Mouse (Mus musculus) forebrain, embryonic 12.5 days (tissue): Measurements from ENCODE around the gene Jag2. TPM values are rescaled to one million over a fixed set of nuclear protein-coding genes. Genes with fewer than 3 reads are reported as not detected.

Source experiments
- ATAC-seq: fragments of 200-750 bp; cut with Nextera tagmentation; 2 replicates; pipeline ENCODE4 v1.8.0; 2017; ENCODE audit warnings: moderate TSS enrichment; ENCODE audit not compliant: low FRiP score
- H3K27ac ChIP-seq: fragments of 300-500 bp; sonication (generic); 2 replicates; pipeline ENCODE4 v1.5.1; 2016; ENCODE audit warnings: mild to moderate bottlenecking
- H3K27me3 ChIP-seq: fragments of 300-500 bp; sonication (generic); 2 replicates; pipeline ENCODE4 v1.6.1; 2016; ENCODE audit warnings: mild to moderate bottlenecking
- H3K36me3 ChIP-seq: fragments of 300-500 bp; sonication (generic); replicated peaks from 2 replicates; pipeline ENCODE4 v1.6.1; 2016; ENCODE audit warnings: mild to moderate bottlenecking
- H3K4me1 ChIP-seq: fragments of 300-500 bp; sonication (generic); 2 replicates; pipeline ENCODE4 v1.6.1; 2016
- H3K4me2 ChIP-seq: fragments of 300-500 bp; sonication (generic); 2 replicates; pipeline ENCODE4 v1.6.1; 2016; ENCODE audit warnings: mild to moderate bottlenecking, moderate library complexity
- H3K4me3 ChIP-seq: fragments of 300-500 bp; sonication (generic); replicated peaks from 2 replicates; pipeline ENCODE4 v1.5.1; 2016; ENCODE audit warnings: mild to moderate bottlenecking
- H3K9ac ChIP-seq: fragments of 300-500 bp; sonication (generic); 2 replicates; pipeline ENCODE4 v1.6.1; 2016; ENCODE audit warnings: mild to moderate bottlenecking
- H3K9me3 ChIP-seq: fragments of 300-500 bp; sonication (generic); 2 replicates; pipeline ENCODE4 v1.6.1; 2016
- WGBS: fragments of 180-500 bp; shearing (Covaris S2); methylation state at CpG from one replicate; pipeline ENCODE4 v1.1.7; 2016; 5-methylcytosine and 5-hydroxymethylcytosine counted together
- polyA plus RNA-seq: library from polyadenylated mRNA; unstranded; fragments of >200 nt; fragmentation: Nextera tagmentation; extraction: Ambion mirVana; gene quantifications from 2 replicates; pipeline ENCODE4 v1.2.1, GENCODE M21; 2016

Jag2 gene
- polyA plus RNA-seq, 1 experiment from 2014 or later: 6.2 TPM

DNA sequence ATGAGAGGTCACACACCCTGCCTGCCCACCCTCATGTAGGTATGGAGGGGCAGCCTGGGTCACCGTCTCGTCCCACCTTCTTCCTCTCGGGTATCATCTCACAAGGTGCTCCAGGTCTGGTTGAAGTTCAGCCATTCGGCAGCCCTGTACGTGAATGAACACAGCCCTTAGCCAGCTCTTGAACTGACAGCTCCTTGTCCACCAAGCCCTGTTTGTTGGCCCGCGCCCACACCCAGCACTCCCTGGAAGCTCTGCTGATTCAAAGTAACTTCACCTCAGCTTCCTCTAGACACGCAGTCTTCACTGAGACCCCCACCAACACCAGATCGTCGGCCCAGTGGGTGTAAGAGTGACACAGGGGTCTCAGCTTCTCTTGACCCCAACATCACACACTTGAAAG is 56.6 kb downstream of the Jag2 start:
- WGBS: 90% methylated on average over 10 of the region's 10 CpGs
- no peak overlapping the region for H3K4me2 ChIP-seq
- peaks cover 83% of the 10 kb centered on the region for H3K27me3 ChIP-seq
- H3K9me3 ChIP-seq: no peaks in the 10 kb centered on the region
- no peak overlapping the region for H3K27ac ChIP-seq
- ATAC-seq: no peak
- peaks cover 23% of the 10 kb centered on the region for H3K4me1 ChIP-seq
- no peak overlapping the region for H3K4me3 ChIP-seq
- H3K36me3 ChIP-seq: no peaks in the 10 kb centered on the region
- no peak overlapping the region for H3K9ac ChIP-seq

GRCm38 (mm10) chr12:112871272-112871671 is 58.3 kb downstream of the Jag2 start:
- Histone ChIP-seq H3K9ac (no peak overlapping the region), H3K4me2 (no peak overlapping the region), H3K9me3 (no peaks in the 10 kb centered on the region), H3K4me1 (peaks cover 10% of the 10 kb centered on the region; the same call in 1 of the 2 replicates), H3K4me3 (no peak overlapping the region), H3K27ac (no peak overlapping the region), H3K36me3 (no peaks in the 10 kb centered on the region), H3K27me3 (peaks cover 66% of the 10 kb centered on the region)
- no peak for ATAC-seq
- WGBS: 79% methylated on average over 2 of the region's 2 CpGs

- Histone ChIP-seq H3K4me3 (no peak overlapping the region), H3K36me3 (no peaks in the 10 kb centered on the region), H3K27ac (no peak overlapping the region), H3K4me1 (peaks cover 8% of the 10 kb centered on the region; the same call in 1 of the 2 replicates), H3K27me3 (peaks cover 61% of the 10 kb centered on the region), H3K9ac (no peak overlapping the region), H3K9me3 (no peaks in the 10 kb centered on the region), H3K4me2 (no peak overlapping the region)
- ATAC-seq: no peak
- WGBS: 54% methylated on average over 13 of the region's 13 CpGs
Measured at GRCm38 (mm10) chr12:112870775-112871174, 58.8 kb downstream of the Jag2 start.

GRCm38 (mm10) chr12:112869783-112870204 is 59.8 kb downstream of the Jag2 start:
- Histone ChIP-seq H3K27me3 (peaks cover 51% of the 10 kb centered on the region), H3K4me3 (no peak overlapping the region), H3K9me3 (no peaks in the 10 kb centered on the region), H3K9ac (no peak overlapping the region), H3K27ac (no peak overlapping the region), H3K4me2 (no peak overlapping the region), H3K4me1 (peaks cover 8% of the 10 kb centered on the region; the same call in 1 of the 2 replicates), H3K36me3 (no peaks in the 10 kb centered on the region)
- no peak for ATAC-seq
- 46% methylated on average over 16 of the region's 16 CpGs for WGBS

DNA sequence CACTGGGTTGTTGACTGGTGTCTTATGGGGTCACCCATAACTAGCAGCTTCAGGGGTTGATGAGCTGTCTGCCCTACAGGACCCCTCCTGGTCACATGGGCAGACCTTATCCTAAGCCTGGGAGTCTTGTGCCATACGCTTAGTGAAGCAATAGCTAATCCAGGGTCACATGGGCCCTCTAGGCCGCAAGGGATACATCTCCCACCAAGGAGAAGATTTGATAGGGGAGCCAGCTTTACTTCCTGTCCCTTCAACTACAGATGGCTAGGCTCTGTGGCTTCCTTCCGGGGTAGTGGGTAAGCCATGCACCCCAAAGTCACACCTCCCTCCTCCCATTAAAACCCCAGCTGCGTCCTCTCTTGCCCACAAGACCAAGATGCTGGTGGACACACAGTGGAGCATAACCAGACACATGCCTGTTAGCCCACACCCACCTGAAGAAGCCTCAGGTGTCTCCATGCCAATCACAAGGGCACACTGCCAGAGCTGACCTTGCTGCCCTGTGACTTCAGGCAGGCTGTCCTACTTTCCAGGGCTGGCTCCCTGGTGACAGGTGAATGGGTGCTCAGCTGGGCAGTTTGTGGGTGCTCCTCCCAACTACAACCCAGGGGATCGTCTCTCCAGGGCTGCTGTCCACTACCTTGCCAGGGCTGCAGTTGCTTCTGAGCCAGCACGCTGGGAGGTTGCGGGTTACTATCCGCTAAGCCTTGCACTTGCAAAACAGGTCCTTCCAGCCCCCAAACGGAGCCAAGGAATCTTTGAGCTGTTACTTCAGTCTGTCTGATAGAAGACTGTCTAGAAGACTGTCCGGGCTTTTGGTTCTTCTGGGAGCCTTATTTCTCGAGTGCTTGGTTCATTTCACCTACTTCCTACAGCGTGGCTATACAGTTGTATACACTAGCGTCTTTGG is 61.1 kb downstream of the Jag2 start, which contains the start of gene Gpr132:
Gene Gpr132, minus strand, starts transcription at position 51 of the 910 bp plus-strand sequence.
- Histone ChIP-seq H3K36me3 (no peaks in the 10 kb centered on the region), H3K9me3 (no peaks in the 10 kb centered on the region), H3K27ac (no peak within 1 kb of the TSS), H3K4me1 (0 out of 2 replicates have a peak, but pooled peaks cover 2% of the 10 kb centered on the region), H3K4me3 (no peak within 1 kb of the TSS), H3K9ac (no peak within 1 kb of the TSS), H3K4me2 (no peak within 1 kb of the TSS), H3K27me3 (peaks cover 39% of the 10 kb centered on the region)
- 63% methylated on average over 13 of the region's 13 CpGs for WGBS
- ATAC-seq: no peak

DNA sequence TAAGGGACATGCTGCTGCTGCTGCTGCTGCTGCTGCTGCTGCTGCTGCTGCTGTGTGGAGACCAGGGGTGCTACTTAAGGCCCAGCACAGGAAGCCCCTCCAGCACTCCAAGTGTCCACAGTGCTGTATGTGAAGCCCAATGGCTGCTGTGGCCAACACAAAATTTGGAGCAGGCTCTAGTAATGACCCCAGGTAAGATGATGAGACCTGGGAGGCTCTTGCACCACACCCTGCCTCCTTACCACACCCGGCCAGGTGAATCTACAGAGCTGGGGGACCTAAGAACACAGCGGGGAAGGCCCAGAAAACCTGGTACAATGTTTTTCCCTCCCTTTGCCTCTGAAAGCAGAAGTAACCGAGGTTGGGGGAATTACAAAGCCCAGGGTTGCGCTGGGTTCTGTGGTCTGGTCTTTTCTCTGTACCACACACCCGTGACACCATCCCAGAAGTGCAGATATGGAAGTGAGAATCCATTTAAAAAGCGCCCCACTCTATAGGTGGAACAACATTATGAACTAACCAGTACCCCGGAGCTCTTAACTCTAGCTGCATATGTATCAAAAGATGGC is 62.4 kb downstream of the Jag2 start:
- peaks cover 28% of the 10 kb centered on the region for H3K27me3 ChIP-seq
- WGBS: 85% methylated on average over 7 of the region's 7 CpGs

DNA sequence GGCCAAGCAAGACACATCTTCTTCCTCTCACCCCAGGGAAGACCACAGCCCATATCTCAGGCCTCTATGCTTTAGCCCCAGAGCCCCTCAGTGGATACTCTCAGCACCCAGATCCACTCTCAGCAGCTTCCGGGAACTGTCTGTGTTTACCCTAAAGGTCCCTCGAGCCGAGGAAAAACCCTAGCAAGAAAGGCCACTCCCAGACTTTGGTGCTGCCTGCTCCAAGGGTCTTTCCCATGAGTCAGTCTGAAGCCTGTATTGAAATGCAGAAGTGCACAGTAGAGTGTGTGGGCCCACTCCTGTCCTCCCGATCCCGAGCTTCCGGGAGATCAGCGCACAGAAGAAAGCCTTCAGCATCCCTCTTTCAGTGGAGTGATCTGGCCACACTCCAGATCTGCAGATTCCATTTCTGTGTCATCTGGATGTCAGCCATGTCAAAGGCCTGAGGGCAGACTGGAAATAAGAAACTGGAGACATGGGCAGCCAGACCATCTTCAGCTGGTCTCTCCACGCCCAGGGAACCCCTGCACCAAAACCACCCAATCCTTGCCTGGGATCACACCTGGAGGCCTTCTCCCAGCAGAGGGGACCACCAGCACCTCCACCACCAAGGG is 63.0 kb downstream of the Jag2 start:
- no peak overlapping the region for H3K4me3 ChIP-seq
- no peak overlapping the region for H3K27ac ChIP-seq
- H3K4me1 ChIP-seq: 0 out of 2 replicates have a peak, but pooled peaks cover 2% of the 10 kb centered on the region
- H3K4me2 ChIP-seq: no peak overlapping the region
- no peak for ATAC-seq
- H3K9ac ChIP-seq: no peak overlapping the region
- whole genome bisulfite sequencing: 79% methylated on average over 8 of the region's 8 CpGs
- no peaks in the 10 kb centered on the region for H3K9me3 ChIP-seq
- peaks cover 23% of the 10 kb centered on the region for H3K27me3 ChIP-seq
- H3K36me3 ChIP-seq: no peaks in the 10 kb centered on the region

More for the DNA sequence above, 62.4 kb downstream of the Jag2 start:
- Histone ChIP-seq H3K27ac (no peak overlapping the region), H3K4me1 (0 out of 2 replicates have a peak, but pooled peaks cover 2% of the 10 kb centered on the region), H3K36me3 (no peaks in the 10 kb centered on the region), H3K9ac (no peak overlapping the region), H3K4me2 (no peak overlapping the region), H3K9me3 (no peaks in the 10 kb centered on the region), H3K4me3 (no peak overlapping the region)
- ATAC-seq: no peak

DNA sequence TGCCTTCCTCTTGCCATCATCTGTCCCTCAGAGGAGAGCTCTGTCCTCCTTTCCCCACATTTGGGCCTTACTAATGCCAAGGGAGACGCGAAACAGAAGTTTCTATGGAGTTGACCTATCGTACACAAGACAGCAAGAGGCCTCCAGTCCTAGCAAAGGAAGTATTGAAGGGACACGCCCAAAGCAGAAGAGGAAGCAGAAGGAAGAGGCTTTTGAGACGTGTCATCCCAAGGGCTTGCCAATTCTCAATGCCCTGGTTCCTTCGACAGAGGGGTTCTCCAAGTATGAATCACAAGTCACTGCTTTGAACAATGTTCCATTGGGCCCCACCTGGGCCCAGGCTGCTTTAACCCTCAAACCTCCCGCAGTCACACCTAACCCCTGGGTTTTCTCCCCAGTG is 64.8 kb downstream of the Jag2 start:
- Histone ChIP-seq H3K27ac (no peak overlapping the region), H3K9ac (no peak overlapping the region), H3K4me2 (no peak overlapping the region), H3K27me3 (0 out of 2 replicates have a peak, but pooled peaks cover 12% of the 10 kb centered on the region), H3K9me3 (no peaks in the 10 kb centered on the region), H3K4me1 (0 out of 2 replicates have a peak, but pooled peaks cover 2% of the 10 kb centered on the region), H3K4me3 (no peak overlapping the region), H3K36me3 (no peaks in the 10 kb centered on the region)
- no peak for ATAC-seq
- 88% methylated on average over 7 of the region's 7 CpGs for WGBS

- Histone ChIP-seq H3K36me3 (no peaks in the 10 kb centered on the region), H3K27ac (no peak overlapping the region), H3K4me2 (no peak overlapping the region), H3K9me3 (no peaks in the 10 kb centered on the region), H3K4me3 (no peak overlapping the region), H3K27me3 (0 out of 2 replicates have a peak, but pooled peaks cover 3% of the 10 kb centered on the region), H3K4me1 (no peaks in the 10 kb centered on the region), H3K9ac (no peak overlapping the region)
- ATAC-seq: no peak
- 72% methylated on average over 9 of the region's 9 CpGs for WGBS
Measured at GRCm38 (mm10) chr12:112861911-112862321, 67.7 kb downstream of the Jag2 start.

DNA sequence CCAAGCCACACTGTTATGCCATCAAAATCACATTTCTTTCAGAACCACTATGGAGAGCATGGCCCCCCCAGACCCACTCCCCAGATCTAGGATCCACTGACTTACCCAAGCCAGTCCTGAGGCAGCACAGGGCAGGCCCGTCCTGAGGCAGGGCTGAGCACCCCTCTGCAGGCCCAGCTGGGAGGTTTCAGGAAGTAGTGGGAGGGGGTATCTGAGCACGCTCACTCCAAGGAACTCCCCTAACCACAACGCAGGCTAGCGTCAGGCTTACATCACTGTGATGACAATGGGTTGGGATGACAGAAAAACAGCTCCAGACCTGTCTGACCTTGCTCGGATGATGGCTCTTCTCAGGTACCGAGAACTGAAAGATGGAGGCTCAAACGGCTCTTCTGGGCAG is 68.8 kb downstream of the Jag2 start:
- Histone ChIP-seq H3K27me3 (0 out of 2 replicates have a peak, but pooled peaks cover 3% of the 10 kb centered on the region), H3K27ac (no peak overlapping the region), H3K9me3 (no peaks in the 10 kb centered on the region), H3K4me3 (no peak overlapping the region), H3K9ac (no peak overlapping the region), H3K36me3 (no peaks in the 10 kb centered on the region), H3K4me1 (no peaks in the 10 kb centered on the region), H3K4me2 (no peak overlapping the region)
- ATAC-seq: no peak
- 81% methylated on average over 7 of the region's 7 CpGs for WGBS

DNA sequence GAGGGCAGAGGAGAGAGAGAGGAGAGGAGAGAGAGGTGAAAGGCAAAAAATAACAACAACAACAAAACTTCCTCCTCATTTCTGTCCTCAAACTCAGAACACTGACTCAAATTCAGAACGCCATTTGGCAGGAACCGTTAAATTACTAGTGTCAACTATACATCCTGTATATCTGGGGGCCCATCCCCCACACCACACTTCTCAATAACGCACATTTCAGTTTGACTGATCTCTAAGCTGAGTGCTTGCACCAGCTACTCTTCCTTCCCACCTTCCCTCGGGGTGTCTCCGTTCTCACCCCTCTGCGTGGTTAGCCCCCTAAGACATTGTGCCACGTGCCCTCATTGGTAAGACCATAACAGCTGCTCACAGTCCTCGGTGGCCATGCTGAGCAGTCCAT is 69.6 kb downstream of the Jag2 start:
- Histone ChIP-seq H3K36me3 (no peaks in the 10 kb centered on the region), H3K4me3 (no peak overlapping the region), H3K9ac (no peak overlapping the region), H3K4me2 (no peak overlapping the region), H3K27me3 (0 out of 2 replicates have a peak, but pooled peaks cover 3% of the 10 kb centered on the region), H3K27ac (no peak overlapping the region), H3K4me1 (no peaks in the 10 kb centered on the region), H3K9me3 (no peaks in the 10 kb centered on the region)
- no peak for ATAC-seq
- 83% methylated on average over 8 of the region's 8 CpGs for WGBS
